Mouse (Mus musculus): ENCODE measurements at regions not wholly inside any gene's neighbourhood (a gene's known extent, or its start where the extent isn't known, plus 50 kb on each side); places are given as distances from the start of the nearest gene placed in this dataset.
"Not testable (repeated sequence)": the region's sequence is repeated elsewhere in the genome, so short reads cannot be mapped to it uniquely, and the experiment has no call there.

- no peak for DNase-seq (ENCODE audit: low spot score)
- no peaks in the 10 kb centered on the region for H3K27me3 ChIP-seq (replicated peaks; ENCODE audit: low read depth, poor library complexity, severe bottlenecking)
- 91% methylated on average over 15 of the region's 15 CpGs for WGBS
Measured at GRCm38 (mm10) chr12:107171676-107172075, 316.8 kb upstream of the 3110018I06Rik start.

GRCm38 (mm10) chr12:107178676-107179075 is 309.8 kb upstream of the 3110018I06Rik start:
- no peaks in the 10 kb centered on the region for H3K36me3 ChIP-seq (replicated peaks)
- H3K27ac ChIP-seq (replicated peaks) = no peak overlapping the region
- no peak overlapping the region for H3K4me3 ChIP-seq
- peaks cover 6% of the 10 kb centered on the region for H3K4me1 ChIP-seq
- no peaks in the 10 kb centered on the region for H3K9me3 ChIP-seq
- DNase-seq (ENCODE audit: low spot score) = no peak
- H3K27me3 ChIP-seq (replicated peaks; ENCODE audit: low read depth, poor library complexity, severe bottlenecking) = peaks cover 4% of the 10 kb centered on the region; the same call in 1 of the 2 replicates
- WGBS = 73% methylated on average over 6 of the region's 6 CpGs

More at GRCm38 (mm10) chr12:107171676-107172075, 316.8 kb upstream of the 3110018I06Rik start:
- Histone ChIP-seq H3K4me1 (no peaks in the 10 kb centered on the region), H3K4me3 (no peak overlapping the region), H3K9me3 (no peaks in the 10 kb centered on the region), H3K36me3 (replicated peaks) (no peaks in the 10 kb centered on the region), H3K27ac (replicated peaks) (no peak overlapping the region)

GRCm38 (mm10) chr12:107180501-107180900 is 307.9 kb upstream of the 3110018I06Rik start:
- Histone ChIP-seq H3K4me3 (no peak overlapping the region), H3K4me1 (peaks cover 20% of the 10 kb centered on the region), H3K36me3 (replicated peaks) (no peaks in the 10 kb centered on the region), H3K9me3 (no peaks in the 10 kb centered on the region), H3K27me3 (replicated peaks; ENCODE audit: low read depth, poor library complexity, severe bottlenecking) (peaks cover 8% of the 10 kb centered on the region; the same call in 1 of the 2 replicates), H3K27ac (replicated peaks) (no peak overlapping the region)
- 87% methylated on average over 3 of the region's 3 CpGs for WGBS
- DNase-seq (ENCODE audit: low spot score) = no peak

- H3K4me3 ChIP-seq = no peak overlapping the region
- H3K9me3 ChIP-seq = no peaks in the 10 kb centered on the region
- H3K27me3 ChIP-seq (replicated peaks; ENCODE audit: low read depth, poor library complexity, severe bottlenecking) = peaks cover 8% of the 10 kb centered on the region; the same call in 1 of the 2 replicates
- no peak for DNase-seq (ENCODE audit: low spot score)
- H3K27ac ChIP-seq (replicated peaks) = no peak overlapping the region
- peaks cover 20% of the 10 kb centered on the region for H3K4me1 ChIP-seq
- WGBS = 91% methylated on average over 9 of the region's 9 CpGs
- no peaks in the 10 kb centered on the region for H3K36me3 ChIP-seq (replicated peaks)
Measured at GRCm38 (mm10) chr12:107181291-107181690, 307.1 kb upstream of the 3110018I06Rik start.

- Histone ChIP-seq H3K4me3 (no peak overlapping the region), H3K4me1 (peaks cover 20% of the 10 kb centered on the region), H3K36me3 (replicated peaks) (no peaks in the 10 kb centered on the region), H3K9me3 (no peaks in the 10 kb centered on the region), H3K27ac (replicated peaks) (no peak overlapping the region), H3K27me3 (replicated peaks; ENCODE audit: low read depth, poor library complexity, severe bottlenecking) (peaks cover 8% of the 10 kb centered on the region; the same call in 1 of the 2 replicates)
- WGBS = 91% methylated on average over 18 of the region's 18 CpGs
- DNase-seq (ENCODE audit: low spot score) = no peak
Measured at GRCm38 (mm10) chr12:107182091-107182655, 306.3 kb upstream of the 3110018I06Rik start.

- 54% methylated on average over 9 of the region's 9 CpGs for WGBS
- H3K36me3 ChIP-seq (replicated peaks) = no peaks in the 10 kb centered on the region
- DNase-seq (ENCODE audit: low spot score) = peak; percentile 30
- no peak overlapping the region for H3K4me3 ChIP-seq
- H3K27me3 ChIP-seq (replicated peaks; ENCODE audit: low read depth, poor library complexity, severe bottlenecking) = peaks cover 8% of the 10 kb centered on the region; the same call in 1 of the 2 replicates
- peaks cover 20% of the 10 kb centered on the region for H3K4me1 ChIP-seq
- H3K9me3 ChIP-seq = no peaks in the 10 kb centered on the region
- 0 out of 2 replicates have a peak overlapping the region, but pooled peaks have one; percentile 25 for H3K27ac ChIP-seq (replicated peaks)
Measured at GRCm38 (mm10) chr12:107183283-107183682, 305.1 kb upstream of the 3110018I06Rik start.

- WGBS = 70% methylated on average over 3 of the region's 3 CpGs
- Histone ChIP-seq H3K9me3 (no peaks in the 10 kb centered on the region), H3K4me1 (peaks cover 20% of the 10 kb centered on the region)
Measured at GRCm38 (mm10) chr12:107184426-107184825, 304.0 kb upstream of the 3110018I06Rik start.

GRCm38 (mm10) chr12:107186361-107186760 is 302.1 kb upstream of the 3110018I06Rik start:
- Histone ChIP-seq H3K9me3 (no peaks in the 10 kb centered on the region), H3K27me3 (replicated peaks; ENCODE audit: low read depth, poor library complexity, severe bottlenecking) (peaks cover 8% of the 10 kb centered on the region; the same call in 1 of the 2 replicates), H3K36me3 (replicated peaks) (no peaks in the 10 kb centered on the region), H3K4me3 (no peak overlapping the region), H3K27ac (replicated peaks) (no peak overlapping the region), H3K4me1 (peaks cover 20% of the 10 kb centered on the region)
- 87% methylated on average over 6 of the region's 6 CpGs for WGBS
- no peak for DNase-seq (ENCODE audit: low spot score)

More at GRCm38 (mm10) chr12:107184426-107184825, 304.0 kb upstream of the 3110018I06Rik start:
- H3K27me3 ChIP-seq (replicated peaks; ENCODE audit: low read depth, poor library complexity, severe bottlenecking) = peaks cover 8% of the 10 kb centered on the region; the same call in 1 of the 2 replicates
- H3K36me3 ChIP-seq (replicated peaks) = no peaks in the 10 kb centered on the region
- no peak overlapping the region for H3K27ac ChIP-seq (replicated peaks)
- DNase-seq (ENCODE audit: low spot score) = no peak
- no peak overlapping the region for H3K4me3 ChIP-seq

GRCm38 (mm10) chr12:107188055-107188454 is 300.4 kb upstream of the 3110018I06Rik start:
- WGBS = 83% methylated on average over 5 of the region's 5 CpGs
- peaks cover 20% of the 10 kb centered on the region for H3K4me1 ChIP-seq

GRCm38 (mm10) chr12:107198389-107199018 is 289.9 kb upstream of the 3110018I06Rik start:
- Histone ChIP-seq H3K4me1 (no peaks in the 10 kb centered on the region), H3K36me3 (replicated peaks) (no peaks in the 10 kb centered on the region), H3K4me3 (no peak overlapping the region), H3K27ac (replicated peaks) (no peak overlapping the region), H3K9me3 (no peaks in the 10 kb centered on the region), H3K27me3 (replicated peaks; ENCODE audit: low read depth, poor library complexity, severe bottlenecking) (no peaks in the 10 kb centered on the region)
- WGBS = 91% methylated on average over 2 of the region's 2 CpGs
- DNase-seq (ENCODE audit: low spot score) = no peak

More at GRCm38 (mm10) chr12:107188055-107188454, 300.4 kb upstream of the 3110018I06Rik start:
- Histone ChIP-seq H3K4me3 (no peak overlapping the region), H3K9me3 (no peaks in the 10 kb centered on the region), H3K27ac (replicated peaks) (no peak overlapping the region), H3K36me3 (replicated peaks) (no peaks in the 10 kb centered on the region), H3K27me3 (replicated peaks; ENCODE audit: low read depth, poor library complexity, severe bottlenecking) (peaks cover 8% of the 10 kb centered on the region; the same call in 1 of the 2 replicates)
- no peak for DNase-seq (ENCODE audit: low spot score)

- no peak for DNase-seq (ENCODE audit: low spot score)
- Histone ChIP-seq H3K27ac (replicated peaks) (no peak overlapping the region), H3K4me3 (no peak overlapping the region), H3K27me3 (replicated peaks; ENCODE audit: low read depth, poor library complexity, severe bottlenecking) (no peaks in the 10 kb centered on the region), H3K9me3 (no peaks in the 10 kb centered on the region), H3K4me1 (no peaks in the 10 kb centered on the region), H3K36me3 (replicated peaks) (no peaks in the 10 kb centered on the region)
- WGBS = 70% methylated on average over 4 of the region's 4 CpGs
Measured at GRCm38 (mm10) chr12:107200903-107201302, 287.5 kb upstream of the 3110018I06Rik start.

GRCm38 (mm10) chr12:107208826-107209225 is 279.6 kb upstream of the 3110018I06Rik start:
- not testable (repeated sequence) for DNase-seq (ENCODE audit: low spot score); H3K9me3 ChIP-seq; H3K4me3 ChIP-seq; H3K36me3 ChIP-seq (replicated peaks); H3K27me3 ChIP-seq (replicated peaks; ENCODE audit: low read depth, poor library complexity, severe bottlenecking); H3K27ac ChIP-seq (replicated peaks)
- WGBS = 61% methylated on average over 6 of the region's 6 CpGs
- peaks cover 11% of the 10 kb centered on the region; the same call in 1 of the 2 replicates for H3K4me1 ChIP-seq

- Histone ChIP-seq H3K27ac (replicated peaks) (no peak overlapping the region), H3K36me3 (replicated peaks) (no peaks in the 10 kb centered on the region), H3K4me3 (no peak overlapping the region), H3K9me3 (no peaks in the 10 kb centered on the region), H3K4me1 (peaks cover 15% of the 10 kb centered on the region; the same call in 1 of the 2 replicates), H3K27me3 (replicated peaks; ENCODE audit: low read depth, poor library complexity, severe bottlenecking) (peaks cover 3% of the 10 kb centered on the region; the same call in 1 of the 2 replicates)
- 94% methylated on average over 10 of the region's 10 CpGs for WGBS
- no peak for DNase-seq (ENCODE audit: low spot score)
Measured at GRCm38 (mm10) chr12:107212826-107213225, 275.6 kb upstream of the 3110018I06Rik start.

Measured in embryonic facial prominence, embryonic 10.5 days (tissue).